Mouse (Mus musculus) left cerebral cortex, postnatal 36 days (tissue): Measurements from ENCODE around the gene Gm21962. TPM values are rescaled to one million over a fixed set of nuclear protein-coding genes. Genes with fewer than 3 reads are reported as not detected.

ENCODE experiments used
- DNase-seq, 2 experiments: peaks; one replicate each; pipeline ENCODE4 v3.0.0; 2021 to 2022; ENCODE audit warnings: low spot score in 2 of 2, mixed read lengths in 1 of 2
- intact Hi-C: fragments of 180-260 bp; cut with DNase I; formaldehyde crosslinking; loops from one replicate; pipeline ENCODE4 v1.15.1; 2025
- microRNA-seq: library from miRNA; unstranded; fragments of <30 nt; microRNA quantifications from one replicate; pipeline ENCODE4 v1.2.0, GENCODE M21; 2022
- total RNA-seq, 2 experiments: library from RNA; stranded (reverse); gene quantifications; 2 replicates each; pipeline ENCODE4 v1.2.3; 2021

The Gm21962 gene
- total RNA-seq, 2 experiments from 2014 or later = not detected

- intact Hi-C loops = no loop called here
- DNase-seq = no peak
These were observed 20.2 kb downstream of the Gm21962 start for GRCm38 (mm10) chr3:137691503-137691902.

- no peak for DNase-seq
- intact Hi-C loops = no loop called here
These were observed 44.6 kb downstream of the Gm21962 start for GRCm38 (mm10) chr3:137715946-137716345.

- intact Hi-C loops = no loop called here
- no peak for DNase-seq
These were observed 45.3 kb downstream of the Gm21962 start for GRCm38 (mm10) chr3:137716573-137717157.

Small RNA genes within 50 kb of the gene (microRNA-seq; reads per million reads assigned to microRNA genes)
- gene Gm22468 = not detected

Other genes with a start within 250 kb of the Gm21962 start
- 10 to 100 TPM; 22.1 to 24.3 TPM for gene Ddit4l, start 49.9 kb upstream of the Gm21962 start, total RNA-seq
- 100 to 1,000 TPM; 160 to 180 TPM for gene H2afz, start 193.0 kb downstream of the Gm21962 start, total RNA-seq
- 10 to 100 TPM; 43.9 to 48.8 TPM for gene Dnajb14, start 196.2 kb downstream of the Gm21962 start, total RNA-seq
- gene Lamtor3, start 247.0 kb downstream of the Gm21962 start, total RNA-seq = 10 to 100 TPM; 66.5 to 70.6 TPM